Mouse (Mus musculus) cortical plate, adult 2 months (tissue): ENCODE measurements around the gene Plekha5. TPM values are rescaled to one million over a fixed set of nuclear protein-coding genes. Genes with fewer than 3 reads are reported as not detected.
"Not testable (repeated sequence)": the region's sequence is repeated elsewhere in the genome, so short reads cannot be mapped to it uniquely, and the experiment has no call there.

Experiments used
- H3K27ac ChIP-seq: fragments of 200-500 bp; 2 replicates; pipeline ENCODE4 v1.5.1; 2012; ENCODE audit warnings: low read length, control low read depth, inconsistent platforms; ENCODE audit not compliant: insufficient read depth
- H3K4me1 ChIP-seq: fragments of 200-500 bp; 2 replicates; pipeline ENCODE4 v1.6.1; 2011; ENCODE audit warnings: low read length; ENCODE audit not compliant: control insufficient read depth, insufficient read depth
- H3K4me3 ChIP-seq: fragments of 200-500 bp; 2 replicates; pipeline ENCODE4 v1.5.1; 2011; ENCODE audit warnings: mild to moderate bottlenecking, low read length, control low read depth; ENCODE audit not compliant: insufficient read depth
- CTCF ChIP-seq: fragments of 200-500 bp; IDR thresholded peaks from 2 replicates; pipeline ENCODE4 v1.5.1; 2011; ENCODE audit warnings: mild to moderate bottlenecking, control low read depth, low read length; ENCODE audit not compliant: insufficient read depth; ENCODE audit errors: extremely low read depth
- POLR2A ChIP-seq: fragments of 200-500 bp; IDR thresholded peaks from 2 replicates; pipeline ENCODE4 v1.6.1; 2011; ENCODE audit warnings: mild to moderate bottlenecking, low read length, control low read depth; ENCODE audit not compliant: insufficient read depth; ENCODE audit errors: extremely low read depth
- polyA plus RNA-seq: library from polyadenylated mRNA; depleted of rRNA; stranded (reverse); fragments of >200 nt; gene quantifications from 2 replicates; pipeline ENCODE4 v1.2.3, GENCODE M21; 2012

The Plekha5 gene
- polyA plus RNA-seq, 1 experiment: 106 TPM

DNA sequence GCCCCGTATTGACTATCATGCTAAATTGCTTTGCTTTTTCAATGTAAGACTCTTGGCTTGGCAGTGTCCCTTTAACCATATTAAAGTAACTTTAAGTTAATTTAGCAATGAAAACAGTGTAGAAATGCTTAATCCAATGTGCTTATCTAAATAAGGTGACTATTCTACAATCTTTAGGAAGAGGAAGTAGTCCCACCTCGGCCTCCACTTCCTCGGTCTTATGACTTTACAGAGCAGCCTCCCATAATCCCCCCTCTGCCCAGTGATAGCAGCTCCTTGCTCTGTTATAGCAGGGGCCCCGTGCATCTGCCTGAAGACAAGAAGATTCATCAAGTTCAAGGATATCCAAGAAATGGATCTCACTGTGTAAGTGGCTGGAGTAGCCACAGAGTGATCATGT lies 156.3 kb downstream of the Plekha5 start:
- Histone ChIP-seq H3K4me1 (no peaks in the 10 kb centered on the region), H3K27ac (no peak overlapping the region), H3K4me3 (no peak overlapping the region)
- TF ChIP-seq POLR2A: no peak
- no peak for TF ChIP-seq CTCF

DNA sequence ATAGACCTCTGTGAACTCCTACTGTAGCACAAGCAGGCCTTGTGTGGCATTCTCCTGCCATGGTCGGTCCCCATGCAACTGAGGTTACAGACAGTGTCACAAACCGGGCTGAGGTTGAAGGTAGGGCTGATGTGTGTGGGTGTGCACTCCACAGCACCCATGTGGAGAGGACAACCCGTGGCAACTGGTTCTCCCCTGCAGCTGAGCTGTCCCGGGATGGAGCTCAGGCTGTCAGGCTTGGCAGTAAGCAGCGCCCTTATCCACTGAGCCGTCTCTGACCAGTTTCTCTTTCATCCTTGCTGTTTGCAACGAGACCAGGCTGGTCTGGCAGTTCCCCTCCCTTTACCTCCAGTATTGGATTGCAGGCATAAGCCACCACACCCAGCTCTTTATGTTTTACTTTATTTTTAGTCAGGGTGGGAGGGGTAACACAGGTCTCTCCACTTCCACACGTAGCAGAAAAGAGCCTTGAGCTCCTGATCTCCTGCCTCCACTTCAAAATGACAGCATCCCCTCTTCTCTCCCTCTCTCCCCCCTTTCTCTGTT lies 162.9 kb downstream of the Plekha5 start:
- TF ChIP-seq CTCF (no peak), POLR2A (no peak)
- no peak overlapping the region for H3K27ac ChIP-seq
- H3K4me3 ChIP-seq: no peak overlapping the region
- H3K4me1 ChIP-seq: no peaks in the 10 kb centered on the region

DNA sequence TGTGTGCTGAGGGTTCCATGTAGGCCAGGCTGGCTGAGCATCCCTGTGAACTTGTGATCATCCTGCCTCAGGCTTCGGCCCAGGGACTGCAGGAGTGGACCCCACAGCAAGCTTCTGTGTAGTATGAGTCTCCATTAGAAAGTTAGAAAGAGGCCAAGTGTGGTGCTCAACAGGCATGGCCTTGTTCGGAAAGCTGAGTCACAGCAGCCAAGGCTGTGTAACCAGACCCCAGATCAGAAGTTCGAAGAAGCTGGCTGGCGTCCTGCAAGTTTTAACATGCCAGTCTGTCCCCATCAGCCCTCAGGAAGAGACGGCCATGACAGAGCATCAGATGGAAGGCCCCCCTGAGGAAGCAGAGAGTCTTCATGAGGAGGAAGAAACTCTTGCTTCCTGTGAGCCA lies 167.5 kb downstream of the Plekha5 start:
- Histone ChIP-seq H3K4me1 (peaks cover 8% of the 10 kb centered on the region), H3K4me3 (no peak overlapping the region), H3K27ac (no peak overlapping the region)
- TF ChIP-seq CTCF: no peak
- TF ChIP-seq POLR2A: no peak

DNA sequence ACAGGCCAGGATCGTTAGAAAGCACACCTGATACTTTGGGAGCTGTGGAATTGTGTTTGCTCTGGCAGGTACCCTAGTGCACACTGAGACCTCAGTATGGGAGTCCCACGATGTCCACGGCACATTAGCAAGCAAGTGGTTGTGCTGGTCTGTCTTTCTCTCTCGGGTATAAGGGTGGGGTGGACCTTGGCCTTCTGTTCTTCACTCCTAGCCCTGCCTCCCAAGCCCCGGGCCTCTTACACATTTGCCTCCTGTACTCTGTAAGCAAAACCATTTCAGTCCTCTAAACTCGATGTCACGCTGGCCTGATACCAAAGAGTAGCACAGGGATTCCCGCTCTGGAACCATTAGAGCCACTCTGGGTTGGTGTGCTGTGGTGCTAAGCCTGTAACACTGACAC lies 168.9 kb downstream of the Plekha5 start:
- Histone ChIP-seq H3K4me1 (peaks cover 8% of the 10 kb centered on the region), H3K4me3 (no peak overlapping the region), H3K27ac (no peak overlapping the region)
- TF ChIP-seq CTCF (no peak), POLR2A (no peak)

DNA sequence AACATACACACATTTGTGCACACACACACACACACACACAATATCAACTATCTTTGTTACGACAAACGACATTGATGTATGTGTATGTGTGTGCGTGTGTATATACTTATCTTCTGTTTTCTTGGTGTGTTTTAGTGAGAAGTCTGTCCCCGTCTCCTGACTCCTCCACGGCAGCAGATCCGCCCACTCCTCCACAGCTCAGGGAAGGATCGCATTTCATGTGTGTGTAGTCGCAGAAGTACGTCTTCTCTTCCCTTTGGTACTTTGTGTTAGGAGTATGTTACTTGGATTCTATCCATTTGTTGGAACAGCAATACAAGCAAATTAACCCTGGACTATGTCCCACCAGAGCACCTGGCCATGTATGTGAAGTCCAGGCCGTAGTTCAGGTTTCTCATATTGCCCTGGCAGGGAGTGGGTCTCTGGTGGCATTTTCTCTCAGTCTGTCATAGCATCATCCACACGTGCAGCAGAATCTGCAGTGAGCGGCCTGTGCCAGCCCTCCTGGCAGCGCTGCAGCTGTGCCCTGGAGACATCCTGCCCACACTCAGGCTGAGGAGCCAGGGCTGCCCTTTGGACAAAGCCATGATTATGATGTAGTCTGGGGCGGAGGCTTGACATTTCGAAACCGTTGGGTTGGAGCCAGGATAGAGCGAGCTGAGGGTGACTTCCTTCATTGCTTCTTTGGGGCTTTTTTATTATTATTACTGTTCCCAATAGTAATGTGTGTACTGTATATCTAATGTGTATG lies 169.7 kb downstream of the Plekha5 start:
- Histone ChIP-seq H3K27ac (peak overlapping the region; percentile 5; the same call in 1 of the 2 replicates), H3K4me1 (peaks cover 8% of the 10 kb centered on the region), H3K4me3 (no peak overlapping the region)
- TF ChIP-seq CTCF (no peak), POLR2A (no peak)

DNA sequence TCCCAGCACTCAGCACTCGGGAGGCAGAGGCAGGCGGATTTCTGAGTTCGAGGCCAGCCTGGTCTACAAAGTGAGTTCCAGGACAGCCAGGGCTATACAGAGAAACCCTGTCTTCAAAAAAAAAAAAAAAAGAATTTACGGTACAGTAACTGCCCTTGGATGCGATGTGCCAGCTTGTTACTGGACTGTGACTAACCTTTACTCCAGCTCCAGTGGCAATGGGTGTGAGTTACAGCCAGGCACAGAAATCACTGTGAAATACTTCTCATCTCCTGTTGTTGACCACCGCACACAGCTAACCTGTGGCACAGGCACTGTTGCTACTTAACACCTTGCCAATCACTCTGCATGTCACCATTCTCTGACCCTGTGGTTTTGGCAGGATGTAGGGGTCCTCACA lies 171.7 kb downstream of the Plekha5 start:
- not testable (repeated sequence) for H3K4me3 ChIP-seq

DNA sequence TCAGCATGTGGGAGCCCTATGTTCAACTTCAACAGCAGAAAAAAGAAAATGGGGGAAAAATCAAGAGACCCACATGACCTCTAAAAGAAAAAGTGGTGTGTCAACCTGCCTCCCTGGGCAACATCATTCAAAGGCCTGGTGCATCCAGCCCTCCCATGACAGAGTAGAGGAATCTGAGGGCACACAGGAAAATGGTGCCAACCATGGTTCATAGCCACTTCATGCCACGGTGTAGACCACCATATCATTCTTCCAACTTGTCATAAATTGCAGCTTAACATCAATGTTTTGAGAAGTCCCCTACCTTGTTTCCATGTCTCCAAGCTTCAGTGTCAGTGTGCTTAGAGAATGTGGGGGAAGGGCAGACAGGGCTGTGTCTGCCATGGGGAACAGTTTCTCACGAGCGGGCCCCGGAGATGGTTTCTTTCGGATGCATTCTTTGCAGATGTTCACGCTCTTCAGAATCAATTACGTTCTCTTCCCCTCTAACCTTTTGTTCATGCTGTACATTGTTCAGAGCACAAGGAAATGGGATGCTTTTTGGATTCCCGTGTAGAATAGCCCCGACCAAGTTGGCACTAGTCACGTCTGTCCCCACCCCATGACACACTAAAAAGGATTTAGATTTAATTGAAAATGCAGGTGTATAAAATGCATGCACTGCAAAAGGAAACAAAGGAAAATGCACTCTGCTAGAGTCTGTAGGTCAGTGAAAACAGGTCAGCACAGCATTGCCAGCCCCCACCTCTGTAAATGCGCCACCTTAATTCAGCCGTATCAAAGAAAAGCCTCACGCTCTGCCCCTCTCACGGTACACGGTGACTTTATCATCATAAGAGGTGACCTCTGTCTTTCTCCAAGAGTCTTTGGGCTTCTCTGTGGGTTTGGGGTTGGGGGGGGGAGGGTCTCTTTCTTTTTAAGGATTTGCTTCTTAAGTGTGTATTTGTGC lies 173.8 kb downstream of the Plekha5 start:
- no peak for TF ChIP-seq POLR2A
- Histone ChIP-seq H3K4me3 (no peak overlapping the region), H3K4me1 (peaks cover 6% of the 10 kb centered on the region; the same call in 1 of the 2 replicates), H3K27ac (no peak overlapping the region)

More for the DNA sequence above, 171.7 kb downstream of the Plekha5 start:
- not testable (repeated sequence) for H3K27ac ChIP-seq, H3K4me1 ChIP-seq

DNA sequence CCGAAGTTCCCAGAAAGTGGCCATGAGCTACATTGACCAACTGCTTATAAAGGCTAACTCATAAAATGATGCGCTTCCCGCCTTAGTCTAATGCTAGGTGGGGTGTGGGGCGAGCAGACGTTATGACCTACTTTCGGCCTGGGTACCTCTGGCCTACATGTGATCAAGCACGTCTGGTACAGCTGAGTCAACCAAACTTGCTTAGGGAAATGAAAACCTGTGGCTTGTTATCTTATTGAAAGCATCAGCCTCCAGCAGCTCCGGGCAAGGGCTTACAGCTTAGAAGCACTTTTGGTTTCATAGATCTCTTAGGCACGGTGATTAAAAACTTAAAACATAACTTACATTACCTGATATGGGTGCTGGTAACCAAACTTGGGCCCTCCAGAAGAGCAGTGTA lies 174.7 kb downstream of the Plekha5 start:
- H3K27ac ChIP-seq: no peak overlapping the region
- no peak overlapping the region for H3K4me3 ChIP-seq
- peaks cover under 1% of the 10 kb centered on the region; the same call in 1 of the 2 replicates for H3K4me1 ChIP-seq
- TF ChIP-seq CTCF (no peak), POLR2A (no peak)

DNA sequence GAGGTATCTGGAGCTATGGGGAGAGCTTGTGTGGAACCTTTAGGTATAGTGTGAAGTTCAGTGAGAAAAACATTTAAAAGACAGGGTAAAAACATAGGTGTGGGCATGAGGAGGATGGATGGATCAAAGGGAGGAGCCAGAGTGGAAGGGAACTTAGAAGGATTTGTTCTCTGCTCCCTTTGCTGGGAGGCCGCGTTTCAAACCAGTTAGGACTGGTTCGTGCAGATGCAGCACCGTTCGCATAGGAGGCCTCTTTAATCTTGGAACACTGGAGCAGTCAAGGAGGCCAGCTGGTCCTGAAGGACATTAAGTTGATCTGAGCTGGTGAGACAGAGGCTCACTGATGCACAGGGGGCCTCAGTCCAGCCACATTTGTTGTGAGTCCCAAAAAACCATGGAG lies 175.5 kb downstream of the Plekha5 start:
- TF ChIP-seq POLR2A (no peak), CTCF (no peak)
- Histone ChIP-seq H3K4me1 (no peaks in the 10 kb centered on the region), H3K4me3 (no peak overlapping the region)

DNA sequence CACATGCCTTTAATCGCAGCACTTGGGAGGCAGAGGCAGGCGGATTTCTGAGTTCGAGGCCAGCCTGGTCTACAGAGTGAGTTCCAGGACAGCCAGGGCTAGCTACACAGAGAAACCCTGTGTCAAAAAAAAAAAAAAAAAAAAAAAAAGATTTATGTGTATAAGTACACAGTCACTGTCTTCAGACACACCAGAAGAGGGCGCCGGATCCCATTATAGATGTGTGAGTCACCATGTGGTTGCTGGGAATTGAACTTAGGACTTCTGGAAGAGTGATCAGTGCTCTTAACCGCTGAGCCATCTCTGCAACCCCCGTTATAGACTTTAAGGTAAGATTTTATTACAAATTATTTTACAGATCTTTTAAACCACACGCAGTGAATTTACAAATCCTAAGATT lies 176.8 kb downstream of the Plekha5 start:
- H3K4me1 ChIP-seq, H3K27ac ChIP-seq, H3K4me3 ChIP-seq: not testable (repeated sequence)

More for the DNA sequence above, 175.5 kb downstream of the Plekha5 start:
- no peak overlapping the region for H3K27ac ChIP-seq
